Mouse (Mus musculus): Measurements from ENCODE around the gene Nprl2.

DNA sequence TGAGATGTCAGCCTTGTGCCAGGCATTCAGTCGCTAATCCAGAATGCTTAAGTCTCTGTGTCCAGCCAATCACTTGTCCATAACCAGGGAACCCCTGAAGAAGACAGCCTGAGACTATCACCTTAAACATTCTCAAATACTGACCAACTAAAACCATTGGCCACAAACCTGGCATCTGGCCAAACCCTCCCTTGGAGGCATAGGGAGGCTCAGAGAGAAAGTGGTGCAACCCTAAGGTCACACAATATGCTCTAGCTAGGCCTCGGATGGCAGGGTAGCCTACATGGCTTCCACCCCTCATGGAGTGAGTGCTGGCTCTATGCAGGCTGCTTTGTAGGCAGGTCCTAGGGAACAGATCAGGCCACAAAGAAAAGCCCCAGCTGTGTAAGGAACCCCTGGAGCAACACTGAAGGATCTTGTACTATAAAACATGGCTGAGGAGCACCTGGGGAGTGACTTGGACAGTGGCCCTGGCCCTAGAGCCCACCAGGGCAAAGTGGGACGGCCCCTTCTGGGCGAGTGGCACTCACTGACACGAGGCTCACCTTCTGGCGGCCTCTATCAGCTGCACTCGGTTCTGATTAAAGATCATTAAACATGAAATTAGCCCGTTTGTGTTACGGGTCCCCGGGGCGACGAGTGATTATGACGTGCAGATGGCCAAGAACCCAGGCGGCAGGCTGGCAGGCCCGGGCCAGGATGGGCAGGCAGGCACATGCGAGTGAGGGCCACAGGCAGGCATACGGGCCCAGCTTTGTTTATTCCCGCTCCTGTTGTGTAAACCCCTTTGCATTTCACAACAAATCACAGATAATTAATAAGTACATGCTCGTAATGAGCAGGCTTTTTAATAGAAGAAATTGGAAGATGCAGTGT, 37.1 kb upstream of the Nprl2 start:
- TF ChIP-seq GATA1 (IDR thresholded peaks at IDR 0.05; ENCODE audit: borderline replicate concordance, low read length) = no peak
- TF ChIP-seq FLI1 (IDR thresholded peaks at IDR 0.05; ENCODE audit: low read length) = no peak

Measured in megakaryocyte, embryonic 14.5 days (primary cell).